Mouse (Mus musculus) thymus, postnatal 4 days (tissue): ENCODE data around the gene Hpca.

Source experiments
- DNase-seq: peaks from one replicate; pipeline ENCODE4 v3.0.0; 2021

The Hpca gene

GRCm38 (mm10) chr4:129136189-129136578 lies 14.3 kb upstream of the Hpca start:
- no peak for DNase-seq

- no peak for DNase-seq
Measured at GRCm38 (mm10) chr4:129135637-129136036, 13.8 kb upstream of the Hpca start.

- peak; percentile 89 for DNase-seq
Measured at GRCm38 (mm10) chr4:129134799-129135585, 13.2 kb upstream of the Hpca start.

- DNase-seq: peak; percentile 68
Measured at GRCm38 (mm10) chr4:129130755-129131303, 9.0 kb upstream of the Hpca start.

DNA sequence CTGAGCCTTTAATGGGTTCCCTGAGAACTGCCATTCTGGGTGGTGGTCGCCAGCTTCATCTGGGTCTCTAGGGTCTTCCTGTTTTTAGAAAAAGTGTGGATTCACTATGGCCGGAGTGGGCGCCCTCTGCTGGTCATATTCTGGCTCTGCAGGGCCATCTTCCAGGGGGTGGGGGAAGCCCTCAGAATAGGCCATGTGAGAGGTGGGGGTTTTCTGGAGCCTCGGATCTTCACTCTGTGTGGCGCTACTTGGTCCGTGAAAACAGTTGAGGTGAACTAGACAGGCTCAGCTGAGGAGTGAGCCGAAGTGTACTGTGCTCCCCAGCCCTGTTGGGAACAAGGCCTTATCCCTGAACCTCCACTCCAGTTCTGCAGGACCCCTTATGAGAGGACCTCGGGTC lies 8.3 kb upstream of the Hpca start:
- DNase-seq: peak; percentile 73

GRCm38 (mm10) chr4:129129387-129129786 lies 7.6 kb upstream of the Hpca start:
- DNase-seq: no peak

DNA sequence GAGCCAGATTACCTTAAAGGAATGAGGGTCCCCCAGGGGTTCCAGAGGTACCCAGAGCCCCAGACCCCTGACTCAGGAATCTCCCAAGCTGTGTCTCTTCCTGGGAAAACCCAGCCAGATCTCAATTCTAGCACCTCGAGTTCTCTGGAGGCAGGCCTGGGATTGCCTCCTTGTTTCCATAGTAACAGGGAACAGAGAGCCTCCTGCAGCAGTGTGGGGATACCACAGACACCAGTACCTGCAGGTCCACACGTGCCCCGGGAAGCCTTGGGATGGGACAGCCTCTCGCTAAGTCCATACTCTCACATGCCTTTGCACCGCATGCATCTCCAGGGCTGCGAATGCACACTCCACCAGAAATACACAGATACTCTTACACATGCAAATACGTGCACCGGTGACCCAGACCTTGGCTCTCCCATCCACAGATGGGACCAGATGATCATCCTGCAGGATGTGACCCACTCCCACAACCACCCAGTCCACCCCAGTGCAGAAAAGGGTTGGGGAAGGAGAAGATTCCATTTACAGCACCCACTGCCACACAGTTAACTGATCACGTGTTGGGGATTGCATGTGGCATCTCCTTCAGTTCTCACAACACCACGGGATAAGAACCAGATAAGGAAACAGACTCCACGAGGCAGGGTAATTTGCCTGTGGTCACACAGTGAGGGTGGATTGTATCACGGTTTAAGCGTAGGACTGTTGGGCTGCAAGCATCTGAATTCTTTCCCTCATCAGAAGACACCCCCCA lies 6.9 kb upstream of the Hpca start:
- DNase-seq: no peak

DNA sequence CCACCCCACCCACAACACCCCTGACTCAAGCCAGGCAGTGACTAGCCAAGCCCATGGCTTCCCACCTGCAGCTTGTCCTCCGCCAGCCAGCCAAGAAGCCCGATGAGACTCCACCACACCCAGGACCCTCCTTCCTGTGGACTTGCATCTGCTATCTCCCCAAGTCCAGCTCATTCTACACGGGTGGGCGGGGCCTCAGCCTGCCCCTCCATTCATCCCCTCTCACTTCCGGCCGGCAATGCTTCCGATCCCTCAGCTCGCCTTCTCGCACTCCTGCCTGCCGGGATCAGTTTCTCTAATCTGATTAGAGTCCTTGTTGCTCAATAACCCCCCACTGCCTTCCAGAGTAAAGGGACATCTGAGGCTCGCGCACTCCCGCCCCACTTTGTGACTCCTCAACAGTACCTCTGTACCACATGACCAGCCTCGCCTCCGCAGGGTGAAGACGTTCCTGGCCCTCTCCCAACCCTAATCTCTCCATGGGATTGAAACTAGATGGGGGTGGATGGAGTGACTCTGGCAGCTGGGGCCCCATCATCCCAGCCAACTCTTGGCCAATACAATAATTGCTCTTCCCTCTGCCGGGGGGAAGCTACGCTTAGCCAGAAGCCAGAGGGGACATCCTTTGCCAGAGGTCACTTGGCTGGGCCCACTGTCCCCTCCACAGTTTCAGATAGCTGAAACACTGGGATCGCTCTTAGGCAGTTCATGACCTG lies 4.1 kb upstream of the Hpca start:
- no peak for DNase-seq

GRCm38 (mm10) chr4:129124652-129125146 lies 2.9 kb upstream of the Hpca start:
- no peak for DNase-seq

DNA sequence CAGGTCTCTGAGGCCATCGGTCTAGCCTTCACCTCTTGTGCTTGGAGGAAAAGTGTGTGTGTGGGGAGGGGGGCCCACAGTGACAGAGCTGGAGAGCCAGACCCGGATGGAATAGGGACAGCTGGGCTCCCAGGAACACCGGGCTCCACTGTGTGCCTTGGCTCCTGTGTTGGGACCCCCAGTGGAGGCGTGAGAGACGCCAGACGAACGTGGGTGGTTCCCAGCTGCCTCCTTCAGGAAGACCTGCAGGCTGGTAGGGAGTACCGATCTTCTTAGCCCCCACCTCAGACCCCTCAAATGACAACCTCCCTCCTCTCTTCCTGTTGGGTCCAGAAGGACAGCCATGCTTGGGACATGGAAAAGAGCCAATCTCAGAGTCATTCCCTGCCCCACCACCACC lies 883 bp upstream of the Hpca start:
- no peak for DNase-seq

- DNase-seq: no peak
Measured at GRCm38 (mm10) chr4:129122107-129122506, 271 bp upstream of the Hpca start.

DNA sequence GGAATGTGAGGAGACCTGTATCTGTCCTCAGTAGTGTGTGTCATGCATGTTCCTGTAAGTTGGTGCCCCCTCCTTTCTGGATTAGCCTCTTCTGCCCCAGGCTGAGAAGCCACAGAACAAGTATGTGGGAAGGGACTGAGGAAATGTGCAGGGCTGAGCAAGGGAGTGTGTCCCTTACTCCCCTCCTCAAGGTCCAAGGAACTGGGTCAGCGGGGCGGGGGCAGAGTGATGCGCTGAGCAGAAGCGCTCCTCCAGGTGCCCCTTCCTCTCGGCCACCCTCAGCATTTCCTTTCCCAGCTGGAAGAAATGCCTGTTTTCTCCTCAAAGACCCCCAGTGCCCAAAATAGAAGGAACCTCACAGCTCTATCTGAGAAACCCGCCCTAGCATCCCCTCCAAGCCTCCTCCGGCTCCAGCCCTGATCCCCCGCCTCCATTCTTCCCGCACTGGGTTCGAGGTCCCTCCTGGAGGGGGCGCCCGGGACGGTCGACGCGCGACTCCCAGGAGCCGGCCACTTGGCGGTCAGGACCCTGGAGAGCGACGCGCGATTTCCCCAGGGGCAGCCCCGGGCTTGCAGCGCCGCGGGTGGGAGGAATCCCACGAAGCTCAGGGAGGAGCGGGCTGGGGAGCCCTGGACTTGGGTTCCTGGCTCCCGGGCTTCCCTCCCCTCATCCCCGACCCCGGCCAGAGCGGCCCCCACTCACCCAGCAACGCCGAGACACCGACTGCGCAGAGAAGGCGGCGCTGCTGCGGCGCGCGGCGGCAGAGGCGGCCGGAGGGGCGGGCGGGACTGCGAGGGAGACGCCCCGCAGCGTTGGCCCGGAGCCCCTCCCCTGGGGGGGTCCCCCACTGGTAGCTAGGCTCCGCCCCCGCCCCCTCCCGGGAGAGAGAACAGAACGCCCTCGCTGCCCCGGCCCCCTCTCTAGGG lies 1.1 kb downstream of the Hpca start:
- DNase-seq: peak; percentile 87

DNA sequence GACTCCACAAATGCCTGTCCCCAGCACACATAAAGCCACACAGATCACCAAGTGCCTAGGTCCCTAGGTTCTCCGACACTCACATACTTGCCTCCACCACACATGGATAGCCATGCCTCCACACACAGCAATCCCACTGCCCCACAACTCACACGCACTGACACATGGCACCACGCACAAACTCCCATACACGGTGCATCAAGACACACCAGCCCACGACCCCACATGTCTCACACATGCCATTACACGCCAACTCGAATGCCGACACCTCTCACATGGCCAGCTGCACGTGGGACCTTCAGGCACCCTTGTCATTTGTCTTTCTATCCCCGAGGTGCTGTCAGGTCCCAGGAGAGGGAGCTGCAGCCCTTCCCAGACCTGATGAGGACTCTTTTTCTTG lies 2.1 kb downstream of the Hpca start:
- no peak for DNase-seq

DNA sequence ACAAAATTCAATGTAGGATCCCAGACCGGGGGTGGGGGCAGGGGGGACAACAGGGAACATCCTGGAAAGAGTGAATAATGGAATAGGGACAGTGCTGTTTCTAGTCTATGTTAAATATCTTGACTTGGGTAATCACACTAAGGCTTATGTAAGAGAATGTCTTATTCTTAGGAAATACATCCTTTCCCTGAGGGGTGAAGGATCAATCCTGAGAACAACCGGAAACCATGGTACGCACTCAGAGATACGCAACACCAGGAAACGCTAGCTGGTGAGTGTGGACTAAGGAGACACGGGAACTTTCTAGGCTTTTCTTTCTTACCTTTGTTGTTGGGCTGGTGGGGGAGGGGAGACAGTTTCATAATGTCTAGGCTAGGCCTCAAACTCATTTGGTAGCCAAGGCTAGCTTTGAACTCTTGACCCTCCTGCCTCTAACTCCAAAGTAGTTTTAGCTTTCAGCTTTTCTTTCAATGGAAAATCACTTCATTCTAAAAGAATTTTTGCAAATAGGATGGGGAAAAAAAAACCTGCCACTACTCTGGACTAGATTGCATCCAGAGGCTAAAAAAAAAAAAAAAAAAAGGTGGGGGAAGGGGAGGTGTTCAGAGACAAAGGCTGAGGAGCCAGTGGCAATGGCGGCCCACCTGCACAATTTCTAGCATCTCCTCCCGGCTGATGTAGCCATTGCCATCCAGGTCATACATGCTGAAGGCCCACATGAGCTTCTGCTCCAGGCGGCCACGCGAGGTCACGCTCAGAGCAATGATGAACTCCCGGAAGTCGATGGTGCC lies 3.9 kb downstream of the Hpca start:
- no peak for DNase-seq

GRCm38 (mm10) chr4:129116703-129117102 lies 5.1 kb downstream of the Hpca start:
- DNase-seq: no peak

DNA sequence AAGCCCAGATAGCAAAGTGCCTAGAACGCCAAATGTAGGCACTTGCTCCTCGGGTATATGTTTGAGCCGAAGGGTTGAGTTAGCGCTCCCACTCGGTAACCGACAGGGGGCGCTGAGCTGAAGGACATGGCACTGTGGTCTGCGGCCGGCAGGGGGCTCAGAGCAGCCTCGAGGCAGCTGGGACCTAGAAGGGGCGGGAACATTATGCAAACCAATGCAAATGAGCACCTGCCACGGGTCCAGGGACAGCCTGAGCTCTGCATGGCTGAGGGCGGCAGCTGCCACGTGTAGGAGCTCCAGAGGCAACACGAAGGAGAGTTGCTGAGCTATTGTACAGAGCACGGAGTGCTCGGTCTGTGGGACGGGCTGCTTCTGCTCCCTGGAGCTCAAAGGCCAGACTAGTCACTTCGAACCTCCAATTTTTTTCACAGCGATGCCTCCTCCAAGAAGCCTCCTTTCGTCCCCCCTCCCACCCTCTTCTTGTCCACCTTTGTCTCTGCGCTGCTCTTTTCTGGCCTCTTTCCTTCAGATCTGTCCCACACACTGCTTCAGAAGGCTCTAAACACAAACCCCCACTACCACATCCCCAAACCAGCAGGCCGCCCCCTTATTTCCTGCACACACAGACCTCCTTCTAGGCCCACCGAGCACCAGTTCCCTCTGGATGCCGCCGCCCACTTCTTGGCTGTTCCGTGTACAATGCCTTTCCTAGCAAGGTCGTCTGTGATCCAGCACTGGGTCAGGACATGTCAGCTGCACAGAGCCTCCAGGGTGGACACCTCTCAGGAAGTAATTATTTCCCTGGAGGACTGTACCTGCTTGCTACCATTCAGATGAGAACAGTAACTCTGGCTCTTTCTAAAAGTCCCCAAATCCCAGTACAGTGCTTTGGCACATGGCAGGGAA lies 8.5 kb downstream of the Hpca start:
- DNase-seq: peak; percentile 81

DNA sequence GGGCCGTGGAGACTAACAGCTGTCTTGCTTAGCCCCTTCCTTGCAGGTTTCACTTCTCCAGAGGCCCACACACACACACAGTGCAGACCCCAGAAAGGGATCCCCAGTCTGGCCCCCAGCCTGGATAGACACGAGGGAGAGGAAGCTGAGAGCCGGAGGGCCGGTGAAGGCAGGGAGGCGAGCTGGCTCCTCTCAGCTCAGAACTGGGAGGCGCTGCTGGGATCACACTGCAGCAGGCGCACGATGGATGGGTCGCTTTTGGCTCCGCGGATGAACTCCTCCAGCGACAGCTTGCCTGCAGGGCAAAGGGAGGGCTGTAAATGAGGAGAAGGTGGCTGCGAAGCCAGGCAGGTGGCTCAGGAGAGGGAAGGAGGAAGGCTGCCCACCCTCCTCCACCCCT lies 9.6 kb downstream of the Hpca start:
- DNase-seq: no peak

DNA sequence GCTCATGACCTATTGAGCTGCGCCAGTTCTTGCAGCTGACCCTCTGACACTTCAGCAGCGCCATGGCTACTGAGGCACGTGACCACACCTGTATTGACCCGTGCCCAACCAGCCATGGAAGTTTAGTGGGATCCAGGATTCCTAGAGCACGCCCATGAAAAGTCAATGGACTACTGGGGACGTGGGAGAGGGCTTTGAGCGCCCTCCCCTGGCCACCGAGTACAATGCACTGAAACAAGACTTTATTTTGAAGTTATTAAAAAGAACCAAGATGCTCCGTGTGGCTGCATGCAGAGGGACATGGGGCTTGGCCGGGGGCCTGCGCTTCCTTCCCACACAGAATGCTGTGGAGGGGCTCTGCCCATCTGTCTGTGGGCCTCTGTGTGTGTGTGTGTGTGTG lies 10.5 kb downstream of the Hpca start:
- no peak for DNase-seq

DNA sequence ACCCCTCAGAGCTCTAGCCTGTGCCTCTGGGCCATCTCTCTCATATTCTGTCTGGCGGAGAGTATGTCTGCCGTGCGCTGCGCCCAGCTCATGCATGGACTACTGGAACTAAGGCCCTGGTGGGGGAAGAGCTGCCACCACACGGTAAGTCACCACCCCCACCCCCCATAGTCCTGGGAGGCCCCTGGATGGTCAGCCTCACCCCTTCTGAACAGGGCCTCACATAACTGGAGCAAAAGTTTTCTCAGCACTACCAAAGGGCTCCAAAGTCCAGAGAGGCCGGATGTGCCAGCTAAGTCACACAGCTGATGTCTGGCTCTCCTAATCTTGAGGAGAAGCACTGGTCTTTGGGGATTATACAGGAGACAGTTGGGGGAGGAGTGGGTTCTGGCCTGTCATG lies 11.0 kb downstream of the Hpca start:
- DNase-seq: no peak

- no peak for DNase-seq
Measured at GRCm38 (mm10) chr4:129108624-129109023, 13.2 kb downstream of the Hpca start.
